Mouse (Mus musculus) heart, embryonic 13.5 days (tissue): ENCODE measurements at regions not wholly inside any gene's neighbourhood (a gene's known extent, or its start where the extent isn't known, plus 50 kb on each side); places are given as distances from the start of the nearest gene placed in this dataset.

Experiments
- ATAC-seq: fragments of 200-750 bp; cut with Nextera tagmentation; 2 replicates; pipeline ENCODE4 v1.8.0; 2017; ENCODE audit warnings: moderate TSS enrichment; ENCODE audit not compliant: insufficient number of reproducible peaks, low FRiP score, low TSS enrichment; ENCODE audit errors: extremely low read depth
- H3K27ac ChIP-seq: fragments of 300-500 bp; sonication (generic); replicated peaks from 2 replicates; pipeline ENCODE4 v1.5.1; 2015; ENCODE audit warnings: moderate library complexity, mild to moderate bottlenecking, inconsistent platforms
- H3K27me3 ChIP-seq: fragments of 300-500 bp; sonication (generic); replicated peaks from 2 replicates; pipeline ENCODE4 v1.6.1; 2015; ENCODE audit warnings: mild to moderate bottlenecking, inconsistent platforms
- H3K36me3 ChIP-seq: fragments of 300-500 bp; sonication (generic); 2 replicates; pipeline ENCODE4 v1.6.1; 2015; ENCODE audit warnings: mild to moderate bottlenecking, inconsistent platforms
- H3K4me1 ChIP-seq: fragments of 300-500 bp; sonication (generic); 2 replicates; pipeline ENCODE4 v1.6.1; 2015; ENCODE audit warnings: inconsistent platforms
- H3K4me2 ChIP-seq: fragments of 300-500 bp; sonication (generic); 2 replicates; pipeline ENCODE4 v1.6.1; 2015; ENCODE audit warnings: inconsistent platforms, mild to moderate bottlenecking, moderate library complexity
- H3K4me3 ChIP-seq: fragments of 300-500 bp; sonication (generic); 2 replicates; pipeline ENCODE4 v1.5.1; 2015; ENCODE audit warnings: moderate library complexity, mild to moderate bottlenecking, inconsistent platforms
- H3K9ac ChIP-seq: fragments of 300-500 bp; sonication (generic); 2 replicates; pipeline ENCODE4 v1.6.1; 2015; ENCODE audit warnings: inconsistent platforms, mild to moderate bottlenecking, moderate library complexity
- H3K9me3 ChIP-seq: fragments of 300-500 bp; sonication (generic); 2 replicates; pipeline ENCODE4 v1.6.1; 2016; ENCODE audit warnings: inconsistent platforms
- WGBS: fragments of 180-500 bp; shearing (Covaris S2); methylation state at CpG from one replicate; pipeline ENCODE4 v1.1.7; 2015; ENCODE audit warnings: mixed read lengths; 5-methylcytosine and 5-hydroxymethylcytosine counted together

- Histone ChIP-seq H3K27me3 (no peaks in the 10 kb centered on the region), H3K9ac (no peak overlapping the region), H3K4me3 (no peak overlapping the region), H3K9me3 (no peaks in the 10 kb centered on the region), H3K4me2 (no peak overlapping the region), H3K4me1 (no peaks in the 10 kb centered on the region), H3K27ac (no peak overlapping the region), H3K36me3 (no peaks in the 10 kb centered on the region)
- no peak for ATAC-seq
- WGBS, result 58% methylated on average over 6 of the region's 6 CpGs
Observed at GRCm38 (mm10) chr2:133452947-133453346, 99.0 kb upstream of the Bmp2 start.

- H3K36me3 ChIP-seq, result no peaks in the 10 kb centered on the region
- no peak overlapping the region for H3K4me3 ChIP-seq
- no peak overlapping the region for H3K9ac ChIP-seq
- no peak overlapping the region for H3K27ac ChIP-seq
- no peak for ATAC-seq
- H3K27me3 ChIP-seq, result no peaks in the 10 kb centered on the region
- 67% methylated on average over 7 of the region's 7 CpGs for WGBS
- H3K4me2 ChIP-seq, result no peak overlapping the region
- no peaks in the 10 kb centered on the region for H3K4me1 ChIP-seq
- H3K9me3 ChIP-seq, result no peaks in the 10 kb centered on the region
Observed at GRCm38 (mm10) chr2:133455484-133456170, 96.3 kb upstream of the Bmp2 start.

GRCm38 (mm10) chr2:133456785-133457184 is 95.2 kb upstream of the Bmp2 start:
- Histone ChIP-seq H3K27ac (no peak overlapping the region), H3K4me1 (no peaks in the 10 kb centered on the region), H3K4me3 (no peak overlapping the region), H3K9me3 (no peaks in the 10 kb centered on the region), H3K36me3 (no peaks in the 10 kb centered on the region), H3K27me3 (no peaks in the 10 kb centered on the region), H3K4me2 (no peak overlapping the region), H3K9ac (no peak overlapping the region)
- no peak for ATAC-seq
- 78% methylated on average over 2 of the region's 2 CpGs for WGBS

- no peak for ATAC-seq
- H3K4me1 ChIP-seq, result no peaks in the 10 kb centered on the region
- 46% methylated on average over 2 of the region's 2 CpGs for WGBS
- no peak overlapping the region for H3K27ac ChIP-seq
- no peaks in the 10 kb centered on the region for H3K9me3 ChIP-seq
- H3K27me3 ChIP-seq, result no peaks in the 10 kb centered on the region
- H3K9ac ChIP-seq, result no peak overlapping the region
- H3K4me3 ChIP-seq, result no peak overlapping the region
- no peak overlapping the region for H3K4me2 ChIP-seq
- no peaks in the 10 kb centered on the region for H3K36me3 ChIP-seq
Observed at GRCm38 (mm10) chr2:133458735-133459134, 93.2 kb upstream of the Bmp2 start.

- no peak overlapping the region for H3K4me2 ChIP-seq
- H3K9ac ChIP-seq, result no peak overlapping the region
- H3K4me3 ChIP-seq, result no peak overlapping the region
- H3K36me3 ChIP-seq, result no peaks in the 10 kb centered on the region
- no peaks in the 10 kb centered on the region for H3K4me1 ChIP-seq
- no peaks in the 10 kb centered on the region for H3K9me3 ChIP-seq
- ATAC-seq, result no peak
- 57% methylated on average over 7 of the region's 7 CpGs for WGBS
- no peak overlapping the region for H3K27ac ChIP-seq
- H3K27me3 ChIP-seq, result no peaks in the 10 kb centered on the region
Observed at GRCm38 (mm10) chr2:133460814-133461213, 91.1 kb upstream of the Bmp2 start.

GRCm38 (mm10) chr2:133462378-133462777 is 89.6 kb upstream of the Bmp2 start:
- H3K4me1 ChIP-seq, result no peaks in the 10 kb centered on the region
- no peak overlapping the region for H3K27ac ChIP-seq
- no peak overlapping the region for H3K4me3 ChIP-seq
- ATAC-seq, result no peak
- H3K9ac ChIP-seq, result no peak overlapping the region
- H3K36me3 ChIP-seq, result no peaks in the 10 kb centered on the region
- 72% methylated on average over 2 of the region's 2 CpGs for WGBS
- no peak overlapping the region for H3K4me2 ChIP-seq
- H3K27me3 ChIP-seq, result no peaks in the 10 kb centered on the region
- H3K9me3 ChIP-seq, result no peaks in the 10 kb centered on the region

- no peak overlapping the region for H3K4me3 ChIP-seq
- no peaks in the 10 kb centered on the region for H3K27me3 ChIP-seq
- no peaks in the 10 kb centered on the region for H3K36me3 ChIP-seq
- H3K9me3 ChIP-seq, result no peaks in the 10 kb centered on the region
- no peak for ATAC-seq
- H3K9ac ChIP-seq, result no peak overlapping the region
- WGBS, result 74% methylated on average over 9 of the region's 9 CpGs
- no peak overlapping the region for H3K4me2 ChIP-seq
- H3K27ac ChIP-seq, result no peak overlapping the region
- H3K4me1 ChIP-seq, result no peaks in the 10 kb centered on the region
Observed at GRCm38 (mm10) chr2:133467170-133468168, 84.5 kb upstream of the Bmp2 start.

GRCm38 (mm10) chr2:133472966-133473744 is 78.8 kb upstream of the Bmp2 start:
- WGBS, result 61% methylated on average over 5 of the region's 5 CpGs
- H3K4me3 ChIP-seq, result no peak overlapping the region

DNA sequence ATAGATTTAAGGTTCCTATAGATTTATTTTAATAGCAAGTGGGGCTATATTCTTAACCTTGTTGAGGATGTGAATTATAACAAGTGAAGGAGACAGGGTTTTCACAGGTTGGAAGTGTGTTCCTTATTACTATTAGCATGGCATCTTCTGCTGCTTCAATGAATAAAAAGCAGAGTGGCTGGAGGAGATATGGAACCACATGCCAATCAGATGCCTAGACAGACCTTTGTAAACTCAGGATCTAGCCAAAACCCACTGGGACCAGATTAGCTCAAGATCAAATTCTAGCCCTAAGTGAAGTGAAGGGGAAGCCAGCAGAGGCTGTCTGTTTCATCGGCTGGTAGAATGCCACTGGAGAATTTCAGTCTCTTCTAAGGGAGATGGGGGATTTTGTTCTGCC is 77.8 kb upstream of the Bmp2 start:
- Histone ChIP-seq H3K4me1 (no peaks in the 10 kb centered on the region), H3K4me2 (no peak overlapping the region), H3K4me3 (no peak overlapping the region), H3K9ac (no peak overlapping the region), H3K36me3 (no peaks in the 10 kb centered on the region), H3K9me3 (no peaks in the 10 kb centered on the region), H3K27me3 (no peaks in the 10 kb centered on the region), H3K27ac (no peak overlapping the region)
- WGBS, result 67% methylated on average over 1 of the region's 1 CpGs
- no peak for ATAC-seq

More at GRCm38 (mm10) chr2:133472966-133473744, 78.8 kb upstream of the Bmp2 start:
- Histone ChIP-seq H3K36me3 (no peaks in the 10 kb centered on the region), H3K4me2 (no peak overlapping the region), H3K4me1 (no peaks in the 10 kb centered on the region), H3K27ac (no peak overlapping the region), H3K9me3 (no peaks in the 10 kb centered on the region), H3K27me3 (no peaks in the 10 kb centered on the region), H3K9ac (no peak overlapping the region)
- no peak for ATAC-seq

GRCm38 (mm10) chr2:133480870-133481269 is 71.1 kb upstream of the Bmp2 start:
- H3K4me1 ChIP-seq, result no peaks in the 10 kb centered on the region
- H3K9ac ChIP-seq, result no peak overlapping the region
- H3K27ac ChIP-seq, result no peak overlapping the region
- H3K4me3 ChIP-seq, result no peak overlapping the region
- no peaks in the 10 kb centered on the region for H3K27me3 ChIP-seq
- H3K36me3 ChIP-seq, result no peaks in the 10 kb centered on the region
- WGBS, result 75% methylated on average over 3 of the region's 3 CpGs
- no peak for ATAC-seq
- no peaks in the 10 kb centered on the region for H3K9me3 ChIP-seq
- H3K4me2 ChIP-seq, result no peak overlapping the region

DNA sequence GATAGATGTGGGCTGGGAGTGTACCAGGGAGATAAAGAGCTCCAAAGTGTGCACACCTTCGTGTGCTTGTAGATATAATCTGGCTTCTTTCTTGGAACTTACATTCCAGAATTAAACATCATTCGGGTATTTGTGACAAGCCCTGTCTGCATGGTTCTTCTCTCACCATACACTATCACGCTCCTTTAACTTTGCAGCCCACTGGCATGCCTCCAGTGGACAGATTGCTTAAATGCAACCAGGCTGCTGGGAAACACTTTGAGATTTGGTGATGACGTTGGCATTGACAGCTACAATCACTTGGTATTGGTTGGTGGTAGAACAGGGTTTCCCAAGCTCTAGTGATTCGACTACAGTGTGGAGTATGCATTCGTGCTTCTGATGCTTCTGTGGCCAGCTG is 70.7 kb upstream of the Bmp2 start:
- Histone ChIP-seq H3K4me3 (no peak overlapping the region), H3K4me2 (no peak overlapping the region), H3K9me3 (no peaks in the 10 kb centered on the region), H3K27ac (no peak overlapping the region), H3K27me3 (no peaks in the 10 kb centered on the region), H3K9ac (no peak overlapping the region), H3K4me1 (no peaks in the 10 kb centered on the region), H3K36me3 (no peaks in the 10 kb centered on the region)
- no peak for ATAC-seq
- WGBS, result 61% methylated on average over 6 of the region's 6 CpGs
